ENCODE assay signal across 11 mouse cellular contexts in genomic region chr11:86583990-86584897, GRCm38 (mm10). TPM values are rescaled to one million over a fixed set of nuclear protein-coding genes. Genes with fewer than 3 reads are reported as not detected.
DNase-seq lines count a peak whose midpoint lies in the region; ATAC-seq and TF ChIP-seq lines count a peak whose summit lies in the region.
"Had no signal": no experiment of that assay in that cellular context is flagged by ENCODE, and none has a peak within 500 bp of the region (broad histone marks: within the 10 kb centered on the region; RNA-seq: fewer than 3 reads in every experiment).

No protein-coding gene starts in this region.

- H3K27ac ChIP-seq in heart, embryonic 13.5 days (replicated peaks), result peak overlapping the region; percentile 97
- no peak overlapping the region; the same call in 1 of the 2 replicates for H3K27ac ChIP-seq in liver, embryonic 11.5 days (ENCODE audit: low read depth, low read length)
- H3K27ac ChIP-seq in midbrain, postnatal 0 days (ENCODE audit: low read depth, low read length), result no peak overlapping the region

- H3K36me3 ChIP-seq in heart, embryonic 13.5 days, result peaks cover 8% of the 10 kb centered on the region; the same call in 1 of the 2 replicates
- peaks cover 3% of the 10 kb centered on the region; the same call in 1 of the 2 replicates for H3K36me3 ChIP-seq in liver, embryonic 11.5 days (ENCODE audit: control insufficient read depth, insufficient read depth, low read length)
- no peaks in the 10 kb centered on the region for H3K36me3 ChIP-seq in midbrain, postnatal 0 days (ENCODE audit: insufficient read depth, low read length)

- peak overlapping the region; percentile 97 for H3K9ac ChIP-seq in heart, embryonic 13.5 days
- H3K9ac ChIP-seq in liver, embryonic 11.5 days (ENCODE audit: low read depth, low read length), result peak overlapping the region; percentile 31; the same call in 1 of the 2 replicates
- no peak overlapping the region for H3K9ac ChIP-seq in midbrain, postnatal 0 days (replicated peaks; ENCODE audit: low read length, poor library complexity, severe bottlenecking)

- no peaks in the 10 kb centered on the region for H3K27me3 ChIP-seq in heart, embryonic 13.5 days (replicated peaks)
- H3K27me3 ChIP-seq in liver, embryonic 11.5 days (replicated peaks; ENCODE audit: control insufficient read depth, insufficient read depth, low read length), result no peaks in the 10 kb centered on the region
- no peaks in the 10 kb centered on the region for H3K27me3 ChIP-seq in midbrain, postnatal 0 days (ENCODE audit: insufficient read depth, low read length)

- H3K4me3 ChIP-seq in heart, embryonic 13.5 days, result peak overlapping the region; percentile 78
- H3K4me3 ChIP-seq in liver, embryonic 11.5 days (ENCODE audit: low read depth, low read length), result peak overlapping the region; percentile 62; the same call in 1 of the 2 replicates
- no peak overlapping the region for H3K4me3 ChIP-seq in midbrain, postnatal 0 days (ENCODE audit: low read depth, low read length)

- TF ChIP-seq CTCF in midbrain, postnatal 0 days (IDR thresholded peaks at IDR 0.05), result no peak

- H3K4me1 ChIP-seq in heart, embryonic 13.5 days, result peaks cover 66% of the 10 kb centered on the region
- H3K4me1 ChIP-seq in liver, embryonic 11.5 days (replicated peaks; ENCODE audit: control insufficient read depth, insufficient read depth, low read length), result peaks cover 51% of the 10 kb centered on the region
- no peaks in the 10 kb centered on the region for H3K4me1 ChIP-seq in midbrain, postnatal 0 days (ENCODE audit: insufficient read depth, low read length)

- intact Hi-C loops in heart, postnatal 10 days (cut with DNase I), result no loop called here
- intact Hi-C loops in left cerebral cortex, postnatal 4 days (cut with DNase I), result no loop called here

- H3K4me2 ChIP-seq in heart, embryonic 13.5 days, result peak overlapping the region; percentile 73
- peak overlapping the region; percentile 82 for H3K4me2 ChIP-seq in liver, embryonic 11.5 days
- H3K4me2 ChIP-seq in midbrain, postnatal 0 days (ENCODE audit: low read depth, low read length, poor library complexity, severe bottlenecking), result no peak overlapping the region

- no peak for DNase-seq in heart, postnatal 10 days
- DNase-seq in thymus, postnatal 14 days, result peak; percentile 18
- no peak for DNase-seq in thymus, postnatal 10 days (ENCODE audit: low spot score in 2 of 2)
- no peak for DNase-seq in liver, embryonic 11.5 days (ENCODE audit: low spot score)
- DNase-seq in midbrain, postnatal 0 days (ENCODE audit: low spot score), result no peak
- no peak for DNase-seq in left cerebral cortex, postnatal 4 days
- DNase-seq: adrenal gland, postnatal 25 days; cerebellum, postnatal 36 days; kidney, postnatal 36 days had no signal

- WGBS in heart, embryonic 13.5 days, result 66% methylated on average over 14 of the region's 14 CpGs
- WGBS in liver, embryonic 11.5 days, result 64% methylated on average over 14 of the region's 14 CpGs
- 91% methylated on average over 14 of the region's 14 CpGs for WGBS in midbrain, postnatal 0 days

- no peak for ATAC-seq in heart, embryonic 13.5 days (ENCODE audit: extremely low read depth, insufficient number of reproducible peaks, low FRiP score, low TSS enrichment)
- ATAC-seq in liver, embryonic 11.5 days (replicated peaks; ENCODE audit: low FRiP score), result no peak
- no peak for ATAC-seq in frontal cortex, adult (ENCODE audit: low TSS enrichment)
- ATAC-seq in midbrain, postnatal 0 days (ENCODE audit: low FRiP score), result no peak

- H3K9me3 ChIP-seq in heart, embryonic 13.5 days, result no peaks in the 10 kb centered on the region
- H3K9me3 ChIP-seq in liver, embryonic 11.5 days (ENCODE audit: control insufficient read depth, low read length), result no peaks in the 10 kb centered on the region
- no peaks in the 10 kb centered on the region for H3K9me3 ChIP-seq in midbrain, postnatal 0 days (ENCODE audit: low read length)

RNA-seq across cellular contexts. Expression of gene Tubd1, which starts 39.5 kb away (rescaled TPM):
- 11.5 and 11.9 TPM in 2 replicates for polyA plus RNA-seq in heart, embryonic 13.5 days (2015; fragmentation: Nextera tagmentation; extraction: Ambion mirVana)
- total RNA-seq in heart, postnatal 10 days (2021), result 1 to 10 TPM; 5.5 to 6.2 TPM
- 18.5 and 18.7 TPM in 2 replicates for polyA plus RNA-seq in liver, embryonic 11.5 days (2014; fragmentation: Nextera tagmentation; extraction: Ambion mirVana)
- total RNA-seq in midbrain, postnatal 0 days (2014; rRNA removed), result 1.7 and 2.7 TPM in 2 replicates
- polyA plus RNA-seq in midbrain, postnatal 0 days (2015; fragmentation: Nextera tagmentation; extraction: Ambion mirVana), result 4.5 and 5.0 TPM in 2 replicates
- total RNA-seq in left cerebral cortex, postnatal 4 days (2021), result 1 to 10 TPM; 5.0 to 5.8 TPM

RNA-seq across cellular contexts. Expression of gene Rps6kb1, which starts 39.6 kb away (rescaled TPM):
- 39.6 and 41.2 TPM in 2 replicates for polyA plus RNA-seq in heart, embryonic 13.5 days (2015; fragmentation: Nextera tagmentation; extraction: Ambion mirVana)
- total RNA-seq in heart, postnatal 10 days (2021), result 10 to 100 TPM; 26.0 to 29.2 TPM
- 48.4 and 50.9 TPM in 2 replicates for polyA plus RNA-seq in liver, embryonic 11.5 days (2014; fragmentation: Nextera tagmentation; extraction: Ambion mirVana)
- 35.6 and 47.9 TPM in 2 replicates for total RNA-seq in midbrain, postnatal 0 days (2014; rRNA removed)
- polyA plus RNA-seq in midbrain, postnatal 0 days (2015; fragmentation: Nextera tagmentation; extraction: Ambion mirVana), result 53.7 and 59.6 TPM in 2 replicates
- 10 to 100 TPM; 45.5 to 48.7 TPM for total RNA-seq in left cerebral cortex, postnatal 4 days (2021)
